Mouse (Mus musculus): ENCODE data around the gene Sec14l1. TPM values are rescaled to one million over a fixed set of nuclear protein-coding genes. Genes with fewer than 3 reads are reported as not detected.

Gene Sec14l1
- polyA plus RNA-seq, 1 experiment, result 123 TPM

DNA sequence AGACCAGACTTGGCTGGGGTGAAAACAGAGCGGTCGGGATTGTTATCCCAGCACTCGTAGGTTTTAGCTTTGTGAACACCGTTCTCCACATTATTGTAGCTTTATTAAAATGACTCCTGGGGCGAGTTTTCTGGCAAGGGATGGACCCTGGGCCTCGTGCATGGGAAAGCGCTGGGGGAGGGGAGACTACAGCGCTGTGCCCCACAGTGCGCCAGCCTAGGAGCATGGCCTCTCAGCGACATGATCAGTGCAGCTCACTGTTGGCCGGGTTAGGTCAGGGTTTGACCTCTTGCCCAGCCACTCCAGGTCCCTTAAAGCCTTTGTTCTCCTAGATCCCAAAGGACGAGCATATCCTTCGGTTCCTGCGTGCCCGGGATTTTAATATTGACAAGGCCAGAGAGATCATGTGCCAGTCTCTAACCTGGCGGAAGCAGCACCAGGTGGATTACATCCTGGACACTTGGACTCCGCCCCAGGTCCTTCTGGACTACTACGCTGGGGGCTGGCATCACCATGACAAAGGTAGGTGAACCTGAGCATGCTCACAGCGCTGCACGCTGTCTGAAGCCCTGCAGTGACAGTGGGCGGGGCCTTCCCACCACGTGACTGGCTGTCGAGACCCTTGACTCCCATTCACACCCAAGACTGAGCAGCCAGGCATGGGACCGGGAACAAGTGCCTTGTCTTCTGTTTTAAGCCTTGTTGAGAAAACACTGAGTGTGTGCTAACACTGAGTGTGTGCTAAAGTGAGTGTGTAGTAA lies 32.0 kb downstream of the Sec14l1 start:
- TF ChIP-seq POLR2A (IDR thresholded peaks at IDR 0.05; ENCODE audit: borderline replicate concordance, extremely low read depth, low read depth, low read length), result no peak
- H3K4me3 ChIP-seq (replicated peaks; ENCODE audit: extremely low read depth, low read depth, low read length), result no peak overlapping the region
- WGBS, result 72% methylated on average over 24 of the region's 24 CpGs
- no peak for DNase-seq
- 0 out of 2 replicates have a peak, but pooled peaks cover 2% of the 10 kb centered on the region for H3K4me1 ChIP-seq (ENCODE audit: control insufficient read depth, insufficient read depth, low read length)

DNA sequence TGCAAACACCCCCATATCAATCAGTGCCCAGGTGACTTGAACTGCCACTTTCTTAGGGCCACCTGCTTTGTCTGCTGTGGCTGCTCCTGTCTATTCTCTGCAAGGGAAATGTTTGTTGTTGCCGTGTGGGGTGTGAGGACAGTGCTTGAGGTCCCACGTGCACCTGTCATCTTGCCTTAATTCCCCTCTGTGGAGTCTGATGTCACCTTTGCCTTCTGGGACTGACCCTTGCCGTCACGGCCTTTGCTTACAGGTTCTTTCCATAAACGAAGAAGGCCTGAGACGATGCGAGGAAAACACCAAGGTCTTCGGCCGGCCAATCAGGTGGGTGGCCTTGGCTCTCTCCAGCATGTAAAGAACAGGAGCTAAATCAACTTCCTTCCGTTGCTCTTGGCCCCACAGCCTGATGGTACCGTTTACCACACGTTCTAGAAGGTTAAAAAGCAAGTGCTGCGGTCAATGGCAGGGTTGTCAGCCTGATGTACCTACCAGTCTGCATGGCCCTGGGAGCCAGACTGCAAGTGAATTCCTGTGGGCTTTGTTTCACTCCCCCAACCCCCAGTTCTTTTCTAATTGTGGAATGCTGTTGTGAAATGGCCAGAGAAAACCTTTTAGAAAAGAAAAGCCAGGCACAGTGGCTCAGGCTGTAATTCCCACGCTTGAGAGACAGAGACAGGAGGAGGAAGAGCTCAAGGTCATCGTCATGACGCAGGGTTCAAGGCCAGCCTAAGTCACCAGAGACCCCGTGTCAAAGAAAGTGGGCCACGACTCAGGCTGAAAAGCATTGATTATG lies 34.1 kb downstream of the Sec14l1 start:
- no peak for TF ChIP-seq CTCF (IDR thresholded peaks at IDR 0.05; ENCODE audit: insufficient read depth, low read length)
- no peak for TF ChIP-seq POLR2A (IDR thresholded peaks at IDR 0.05; ENCODE audit: borderline replicate concordance, extremely low read depth, low read depth, low read length)
- Histone ChIP-seq H3K4me3 (replicated peaks; ENCODE audit: extremely low read depth, low read depth, low read length) (no peak overlapping the region), H3K4me1 (ENCODE audit: control insufficient read depth, insufficient read depth, low read length) (peaks cover 5% of the 10 kb centered on the region; the same call in 1 of the 2 replicates)
- WGBS, result 70% methylated on average over 18 of the region's 18 CpGs
- no peak for DNase-seq

- DNase-seq, result no peak
- TF ChIP-seq CTCF (IDR thresholded peaks at IDR 0.05; ENCODE audit: insufficient read depth, low read length) (no peak), POLR2A (IDR thresholded peaks at IDR 0.05; ENCODE audit: borderline replicate concordance, extremely low read depth, low read depth, low read length) (no peak)
- Histone ChIP-seq H3K4me3 (replicated peaks; ENCODE audit: extremely low read depth, low read depth, low read length) (no peak overlapping the region), H3K4me1 (ENCODE audit: control insufficient read depth, insufficient read depth, low read length) (peaks cover 5% of the 10 kb centered on the region; the same call in 1 of the 2 replicates)
- 54% methylated on average over 9 of the region's 9 CpGs for WGBS
Measured at GRCm38 (mm10) chr11:117150467-117150966, 35.5 kb downstream of the Sec14l1 start.

DNA sequence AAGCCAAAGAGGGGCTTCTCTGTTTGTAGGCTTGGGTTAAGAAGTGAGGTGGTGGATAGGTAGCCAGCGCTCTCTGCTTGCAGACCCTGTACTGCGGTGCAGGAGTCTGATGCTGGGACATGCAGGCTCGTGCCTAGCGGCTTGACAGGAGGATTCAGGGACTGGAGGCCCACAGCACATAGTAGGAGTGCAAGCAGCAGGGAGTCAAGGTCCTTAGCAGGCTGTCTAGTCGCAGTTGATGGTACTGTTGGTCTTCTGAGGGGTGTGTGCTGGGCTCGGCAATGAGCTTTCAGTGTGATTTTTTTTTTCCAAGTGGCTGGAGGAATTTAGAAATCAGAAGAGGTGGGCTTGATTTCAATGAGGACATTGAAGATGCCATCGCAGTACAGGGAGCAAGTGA lies 36.5 kb downstream of the Sec14l1 start:
- Histone ChIP-seq H3K4me1 (ENCODE audit: control insufficient read depth, insufficient read depth, low read length) (peaks cover 5% of the 10 kb centered on the region; the same call in 1 of the 2 replicates), H3K4me3 (replicated peaks; ENCODE audit: extremely low read depth, low read depth, low read length) (no peak overlapping the region)
- no peak for TF ChIP-seq POLR2A (IDR thresholded peaks at IDR 0.05; ENCODE audit: borderline replicate concordance, extremely low read depth, low read depth, low read length)
- TF ChIP-seq CTCF (IDR thresholded peaks at IDR 0.05; ENCODE audit: insufficient read depth, low read length), result no peak
- DNase-seq, result no peak
- 92% methylated on average over 7 of the region's 7 CpGs for WGBS

GRCm38 (mm10) chr11:117152541-117152940 lies 37.6 kb downstream of the Sec14l1 start:
- no peak for DNase-seq
- peaks cover 2% of the 10 kb centered on the region; the same call in 1 of the 2 replicates for H3K4me1 ChIP-seq (ENCODE audit: control insufficient read depth, insufficient read depth, low read length)
- no peak overlapping the region for H3K4me3 ChIP-seq (replicated peaks; ENCODE audit: extremely low read depth, low read depth, low read length)
- no peak for TF ChIP-seq POLR2A (IDR thresholded peaks at IDR 0.05; ENCODE audit: borderline replicate concordance, extremely low read depth, low read depth, low read length)
- WGBS, result 86% methylated on average over 6 of the region's 6 CpGs

- no peak overlapping the region for H3K4me3 ChIP-seq (replicated peaks; ENCODE audit: extremely low read depth, low read depth, low read length)
- no peak for DNase-seq
- no peak for TF ChIP-seq CTCF (IDR thresholded peaks at IDR 0.05; ENCODE audit: insufficient read depth, low read length)
- TF ChIP-seq POLR2A (IDR thresholded peaks at IDR 0.05; ENCODE audit: borderline replicate concordance, extremely low read depth, low read depth, low read length), result no peak
- WGBS, result 72% methylated on average over 9 of the region's 9 CpGs
- peaks cover 10% of the 10 kb centered on the region for H3K4me1 ChIP-seq (ENCODE audit: control insufficient read depth, insufficient read depth, low read length)
Measured at GRCm38 (mm10) chr11:117153553-117153952, 38.6 kb downstream of the Sec14l1 start.

DNA sequence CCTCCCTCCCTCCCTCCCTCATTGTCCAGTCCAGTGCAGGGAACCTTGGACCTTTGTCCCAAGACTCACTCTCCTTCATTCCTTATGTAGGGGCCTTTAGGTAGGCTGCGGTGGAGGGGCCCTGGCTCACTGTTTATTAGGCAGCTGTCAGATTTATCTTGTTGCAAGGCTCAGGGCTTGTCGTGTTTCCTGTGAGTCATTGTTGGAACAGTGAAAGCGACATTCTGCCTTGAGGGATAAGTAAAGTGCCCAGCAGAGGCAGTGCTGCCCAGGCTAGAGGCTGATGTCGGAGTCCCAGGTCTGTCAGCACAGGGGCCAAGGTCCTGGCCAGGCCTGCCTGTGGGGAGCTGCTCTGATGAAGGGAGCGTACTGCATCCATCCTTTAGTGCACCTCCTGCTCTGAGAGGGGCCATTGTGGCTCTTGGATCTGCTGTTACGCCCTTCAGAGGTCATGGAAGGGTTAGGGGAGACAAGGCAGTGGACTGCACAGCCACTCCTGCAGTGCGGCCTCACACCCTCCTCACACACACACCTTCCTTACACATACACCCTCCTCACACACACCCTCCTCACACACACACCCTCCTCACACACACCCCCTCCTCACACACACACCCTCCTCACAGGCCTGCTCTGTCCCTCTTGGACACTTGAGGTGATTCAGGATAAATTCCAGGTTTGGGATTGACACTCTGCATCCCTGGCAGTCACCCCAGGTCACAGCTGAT lies 39.3 kb downstream of the Sec14l1 start:
- H3K4me1 ChIP-seq (ENCODE audit: control insufficient read depth, insufficient read depth, low read length), result peaks cover 15% of the 10 kb centered on the region
- peak; percentile 18; the same call in 1 of the 2 replicates for TF ChIP-seq CTCF (IDR thresholded peaks at IDR 0.05; ENCODE audit: insufficient read depth, low read length)
- TF ChIP-seq POLR2A (IDR thresholded peaks at IDR 0.05; ENCODE audit: borderline replicate concordance, extremely low read depth, low read depth, low read length), result no peak
- no peak overlapping the region for H3K4me3 ChIP-seq (replicated peaks; ENCODE audit: extremely low read depth, low read depth, low read length)
- no peak for DNase-seq
- WGBS, result 50% methylated on average over 7 of the region's 7 CpGs

GRCm38 (mm10) chr11:117156725-117157124 lies 41.8 kb downstream of the Sec14l1 start:
- TF ChIP-seq CTCF (IDR thresholded peaks at IDR 0.05; ENCODE audit: insufficient read depth, low read length) (no peak), POLR2A (IDR thresholded peaks at IDR 0.05; ENCODE audit: borderline replicate concordance, extremely low read depth, low read depth, low read length) (no peak)
- Histone ChIP-seq H3K4me3 (replicated peaks; ENCODE audit: extremely low read depth, low read depth, low read length) (no peak overlapping the region), H3K4me1 (ENCODE audit: control insufficient read depth, insufficient read depth, low read length) (peaks cover 15% of the 10 kb centered on the region)
- WGBS, result 66% methylated on average over 13 of the region's 15 CpGs
- no peak for DNase-seq

GRCm38 (mm10) chr11:117158343-117158742 lies 43.4 kb downstream of the Sec14l1 start:
- DNase-seq, result no peak
- 39% methylated on average over 11 of the region's 11 CpGs for WGBS
- no peak for TF ChIP-seq CTCF (IDR thresholded peaks at IDR 0.05; ENCODE audit: insufficient read depth, low read length)
- no peak for TF ChIP-seq POLR2A (IDR thresholded peaks at IDR 0.05; ENCODE audit: borderline replicate concordance, extremely low read depth, low read depth, low read length)
- Histone ChIP-seq H3K4me1 (ENCODE audit: control insufficient read depth, insufficient read depth, low read length) (peaks cover 15% of the 10 kb centered on the region), H3K4me3 (replicated peaks; ENCODE audit: extremely low read depth, low read depth, low read length) (no peak overlapping the region)

Data from lung, adult 2 months (tissue).